Mouse (Mus musculus): ENCODE measurements around the gene B3gnt3. TPM values are rescaled to one million over a fixed set of nuclear protein-coding genes. Genes with fewer than 3 reads are reported as not detected.
"Not testable (repeated sequence)": the region's sequence is repeated elsewhere in the genome, so short reads cannot be mapped to it uniquely, and the experiment has no call there.

The B3gnt3 gene
- 0.38 and 0.63 TPM in 2 replicates for polyA plus RNA-seq (2014; fragmentation: Nextera tagmentation; extraction: Ambion mirVana)

GRCm38 (mm10) chr8:71701414-71702086, at the start of gene B3gnt3:
B3gnt3 (minus strand) TSS chr8:71701789.
- no peak within 1 kb of the TSS for H3K9ac ChIP-seq (ENCODE audit: low read length)
- WGBS: 19% methylated on average over 31 of the region's 34 CpGs
- no peaks in the 10 kb centered on the region for H3K9me3 ChIP-seq (ENCODE audit: control insufficient read depth, low read length)
- H3K27me3 ChIP-seq (ENCODE audit: control insufficient read depth, insufficient read depth, low read length): peaks cover 35% of the 10 kb centered on the region
- H3K36me3 ChIP-seq (ENCODE audit: control insufficient read depth, insufficient read depth, low read length): no peaks in the 10 kb centered on the region
- H3K4me3 ChIP-seq (ENCODE audit: low read depth, low read length): no peak within 1 kb of the TSS
- DNase-seq (ENCODE audit: low spot score, missing footprints): peak; percentile 85
- H3K27ac ChIP-seq (ENCODE audit: low read depth, low read length): no peak within 1 kb of the TSS
- no peak within 1 kb of the TSS for H3K4me2 ChIP-seq
- ATAC-seq (ENCODE audit: low FRiP score): no peak
- H3K4me1 ChIP-seq (ENCODE audit: control insufficient read depth, insufficient read depth, low read length): no peaks in the 10 kb centered on the region

- H3K9ac ChIP-seq (ENCODE audit: low read length); H3K4me2 ChIP-seq; H3K36me3 ChIP-seq (ENCODE audit: control insufficient read depth, insufficient read depth, low read length); ATAC-seq (ENCODE audit: low FRiP score); H3K27ac ChIP-seq (ENCODE audit: low read depth, low read length); H3K27me3 ChIP-seq (ENCODE audit: control insufficient read depth, insufficient read depth, low read length); H3K4me3 ChIP-seq (ENCODE audit: low read depth, low read length); H3K4me1 ChIP-seq (ENCODE audit: control insufficient read depth, insufficient read depth, low read length); DNase-seq (ENCODE audit: low spot score, missing footprints); H3K9me3 ChIP-seq (ENCODE audit: control insufficient read depth, low read length): not testable (repeated sequence)
- 81% methylated on average over 6 of the region's 6 CpGs for WGBS
These were observed 47.9 kb upstream of the B3gnt3 start for GRCm38 (mm10) chr8:71749321-71750075.

- not testable (repeated sequence) for H3K27me3 ChIP-seq (ENCODE audit: control insufficient read depth, insufficient read depth, low read length); H3K36me3 ChIP-seq (ENCODE audit: control insufficient read depth, insufficient read depth, low read length); H3K9me3 ChIP-seq (ENCODE audit: control insufficient read depth, low read length); H3K4me2 ChIP-seq; H3K27ac ChIP-seq (ENCODE audit: low read depth, low read length); H3K4me1 ChIP-seq (ENCODE audit: control insufficient read depth, insufficient read depth, low read length); DNase-seq (ENCODE audit: low spot score, missing footprints); H3K4me3 ChIP-seq (ENCODE audit: low read depth, low read length); H3K9ac ChIP-seq (ENCODE audit: low read length); ATAC-seq (ENCODE audit: low FRiP score)
These were observed 45.5 kb upstream of the B3gnt3 start for GRCm38 (mm10) chr8:71747082-71747481.

GRCm38 (mm10) chr8:71745322-71745721, 43.7 kb upstream of the B3gnt3 start:
- Histone ChIP-seq H3K4me1 (ENCODE audit: control insufficient read depth, insufficient read depth, low read length) (peaks cover 3% of the 10 kb centered on the region; the same call in 1 of the 2 replicates), H3K4me3 (ENCODE audit: low read depth, low read length) (no peak overlapping the region)
- 81% methylated on average over 1 of the region's 1 CpGs for WGBS

GRCm38 (mm10) chr8:71742783-71743182, 41.2 kb upstream of the B3gnt3 start:
- Histone ChIP-seq H3K27ac (ENCODE audit: low read depth, low read length) (no peak overlapping the region), H3K4me1 (ENCODE audit: control insufficient read depth, insufficient read depth, low read length) (peaks cover 3% of the 10 kb centered on the region; the same call in 1 of the 2 replicates), H3K4me3 (ENCODE audit: low read depth, low read length) (no peak overlapping the region), H3K9me3 (ENCODE audit: control insufficient read depth, low read length) (no peaks in the 10 kb centered on the region), H3K4me2 (no peak overlapping the region), H3K36me3 (ENCODE audit: control insufficient read depth, insufficient read depth, low read length) (no peaks in the 10 kb centered on the region), H3K9ac (ENCODE audit: low read length) (no peak overlapping the region), H3K27me3 (ENCODE audit: control insufficient read depth, insufficient read depth, low read length) (no peaks in the 10 kb centered on the region)
- DNase-seq (ENCODE audit: low spot score, missing footprints) (no peak), ATAC-seq (ENCODE audit: low FRiP score) (no peak)
- 71% methylated on average over 2 of the region's 2 CpGs for WGBS

More at GRCm38 (mm10) chr8:71745322-71745721, 43.7 kb upstream of the B3gnt3 start:
- no peak overlapping the region for H3K4me2 ChIP-seq
- H3K27ac ChIP-seq (ENCODE audit: low read depth, low read length): no peak overlapping the region
- no peak for ATAC-seq (ENCODE audit: low FRiP score)
- H3K36me3 ChIP-seq (ENCODE audit: control insufficient read depth, insufficient read depth, low read length): no peaks in the 10 kb centered on the region
- DNase-seq (ENCODE audit: low spot score, missing footprints): no peak
- no peaks in the 10 kb centered on the region for H3K9me3 ChIP-seq (ENCODE audit: control insufficient read depth, low read length)
- H3K27me3 ChIP-seq (ENCODE audit: control insufficient read depth, insufficient read depth, low read length): no peaks in the 10 kb centered on the region
- no peak overlapping the region for H3K9ac ChIP-seq (ENCODE audit: low read length)

GRCm38 (mm10) chr8:71741687-71742114, 40.1 kb upstream of the B3gnt3 start:
- peak; percentile 53; the same call in 1 of the 2 replicates for ATAC-seq (ENCODE audit: low FRiP score)
- H3K4me1 ChIP-seq (ENCODE audit: control insufficient read depth, insufficient read depth, low read length): peaks cover 3% of the 10 kb centered on the region; the same call in 1 of the 2 replicates
- no peaks in the 10 kb centered on the region for H3K36me3 ChIP-seq (ENCODE audit: control insufficient read depth, insufficient read depth, low read length)
- 6% methylated on average over 19 of the region's 19 CpGs for WGBS
- H3K9ac ChIP-seq (ENCODE audit: low read length): no peak overlapping the region
- H3K27me3 ChIP-seq (ENCODE audit: control insufficient read depth, insufficient read depth, low read length): no peaks in the 10 kb centered on the region
- H3K27ac ChIP-seq (ENCODE audit: low read depth, low read length): no peak overlapping the region
- H3K4me2 ChIP-seq: peak overlapping the region; percentile 38
- no peaks in the 10 kb centered on the region for H3K9me3 ChIP-seq (ENCODE audit: control insufficient read depth, low read length)
- no peak overlapping the region for H3K4me3 ChIP-seq (ENCODE audit: low read depth, low read length)
- DNase-seq (ENCODE audit: low spot score, missing footprints): no peak

GRCm38 (mm10) chr8:71741226-71741625, 39.6 kb upstream of the B3gnt3 start:
- DNase-seq (ENCODE audit: low spot score, missing footprints) (no peak), ATAC-seq (ENCODE audit: low FRiP score) (no peak)
- Histone ChIP-seq H3K9ac (ENCODE audit: low read length) (no peak overlapping the region), H3K4me3 (ENCODE audit: low read depth, low read length) (no peak overlapping the region), H3K4me2 (peak overlapping the region; percentile 38), H3K4me1 (ENCODE audit: control insufficient read depth, insufficient read depth, low read length) (peaks cover 3% of the 10 kb centered on the region; the same call in 1 of the 2 replicates), H3K36me3 (ENCODE audit: control insufficient read depth, insufficient read depth, low read length) (no peaks in the 10 kb centered on the region), H3K9me3 (ENCODE audit: control insufficient read depth, low read length) (no peaks in the 10 kb centered on the region), H3K27me3 (ENCODE audit: control insufficient read depth, insufficient read depth, low read length) (no peaks in the 10 kb centered on the region), H3K27ac (ENCODE audit: low read depth, low read length) (no peak overlapping the region)
- 40% methylated on average over 3 of the region's 3 CpGs for WGBS

GRCm38 (mm10) chr8:71738316-71738715, 36.7 kb upstream of the B3gnt3 start:
- H3K9me3 ChIP-seq (ENCODE audit: control insufficient read depth, low read length); H3K4me3 ChIP-seq (ENCODE audit: low read depth, low read length); H3K9ac ChIP-seq (ENCODE audit: low read length); ATAC-seq (ENCODE audit: low FRiP score); H3K36me3 ChIP-seq (ENCODE audit: control insufficient read depth, insufficient read depth, low read length); H3K4me1 ChIP-seq (ENCODE audit: control insufficient read depth, insufficient read depth, low read length); DNase-seq (ENCODE audit: low spot score, missing footprints); H3K4me2 ChIP-seq; H3K27ac ChIP-seq (ENCODE audit: low read depth, low read length); H3K27me3 ChIP-seq (ENCODE audit: control insufficient read depth, insufficient read depth, low read length): not testable (repeated sequence)

- ATAC-seq (ENCODE audit: low FRiP score) (no peak), DNase-seq (ENCODE audit: low spot score, missing footprints) (peak; percentile 82)
- no peak overlapping the region for H3K9ac ChIP-seq (ENCODE audit: low read length)
- H3K4me1 ChIP-seq (ENCODE audit: control insufficient read depth, insufficient read depth, low read length): peaks cover 10% of the 10 kb centered on the region
- H3K4me2 ChIP-seq: no peak overlapping the region
- no peak overlapping the region for H3K4me3 ChIP-seq (ENCODE audit: low read depth, low read length)
- no peaks in the 10 kb centered on the region for H3K36me3 ChIP-seq (ENCODE audit: control insufficient read depth, insufficient read depth, low read length)
- no peaks in the 10 kb centered on the region for H3K9me3 ChIP-seq (ENCODE audit: control insufficient read depth, low read length)
- H3K27me3 ChIP-seq (ENCODE audit: control insufficient read depth, insufficient read depth, low read length): no peaks in the 10 kb centered on the region
- no peak overlapping the region for H3K27ac ChIP-seq (ENCODE audit: low read depth, low read length)
- 53% methylated on average over 3 of the region's 3 CpGs for WGBS
These were observed 30.2 kb upstream of the B3gnt3 start for GRCm38 (mm10) chr8:71731652-71732230.
